Mouse (Mus musculus) liver, adult 2 months (tissue): ENCODE measurements around the gene Odaph. TPM values are rescaled to one million over a fixed set of nuclear protein-coding genes. Genes with fewer than 3 reads are reported as not detected.
"Not testable (repeated sequence)": the region's sequence is repeated elsewhere in the genome, so short reads cannot be mapped to it uniquely, and the experiment has no call there.

Experiments used
- DNase-seq: peaks from one replicate; pipeline ENCODE4 v3.0.0-alpha.2; 2011; ENCODE audit warnings: low read depth, low spot score; ENCODE audit errors: extremely low read depth
- H3K27ac ChIP-seq: fragments of 200-500 bp; replicated peaks from 2 replicates; pipeline ENCODE4 v1.5.1; 2012; ENCODE audit warnings: low read depth, mild to moderate bottlenecking, control low read depth, inconsistent platforms, low read length; ENCODE audit not compliant: insufficient read depth
- H3K27me3 ChIP-seq: fragments of 200-500 bp; 2 replicates; pipeline ENCODE4 v1.6.1; 2012; ENCODE audit warnings: mild to moderate bottlenecking, moderate library complexity, low read length, inconsistent platforms; ENCODE audit not compliant: control insufficient read depth, insufficient read depth
- H3K36me3 ChIP-seq: fragments of 200-500 bp; 2 replicates; pipeline ENCODE4 v1.6.1; 2012; ENCODE audit warnings: low read length, inconsistent platforms; ENCODE audit not compliant: control insufficient read depth, insufficient read depth
- H3K4me1 ChIP-seq: fragments of 200-500 bp; 2 replicates; pipeline ENCODE4 v1.6.1; 2011; ENCODE audit warnings: low read length; ENCODE audit not compliant: control insufficient read depth, insufficient read depth
- H3K4me3 ChIP-seq: fragments of 200-500 bp; 2 replicates; pipeline ENCODE4 v1.5.1; 2011; ENCODE audit warnings: low read depth, mild to moderate bottlenecking, control low read depth, low read length, moderate library complexity; ENCODE audit not compliant: insufficient read depth
- H3K79me2 ChIP-seq: fragments of 200-500 bp; 2 replicates; pipeline ENCODE4 v1.6.1; 2012; ENCODE audit warnings: inconsistent platforms, mild to moderate bottlenecking, low read length, moderate library complexity; ENCODE audit not compliant: control insufficient read depth, insufficient read depth
- H3K9ac ChIP-seq: fragments of 200-500 bp; 2 replicates; pipeline ENCODE4 v1.6.1; 2012; ENCODE audit warnings: low read depth, mild to moderate bottlenecking, control low read depth, inconsistent platforms, low read length
- CTCF ChIP-seq: fragments of 200-500 bp; IDR thresholded peaks from 2 replicates; pipeline ENCODE4 v1.5.1; 2011; ENCODE audit warnings: low read depth, low read length, control low read depth
- POLR2A ChIP-seq: fragments of 200-500 bp; IDR thresholded peaks from 2 replicates; pipeline ENCODE4 v1.6.1; 2011; ENCODE audit warnings: low read length, control low read depth; ENCODE audit not compliant: insufficient read depth; ENCODE audit errors: extremely low read depth
- WGBS: fragments of 180-500 bp; shearing (Covaris S2); methylation state at CpG from one replicate; pipeline ENCODE4 v1.1.7; 2018; 5-methylcytosine and 5-hydroxymethylcytosine counted together
- polyA plus RNA-seq: library from polyadenylated mRNA; depleted of rRNA; stranded (reverse); fragments of >200 nt; gene quantifications from 2 replicates; pipeline ENCODE4 v1.2.3, GENCODE M21; 2012; rRNA removed
- total RNA-seq: library from RNA; depleted of rRNA; stranded (reverse); fragments of >200 nt; gene quantifications from 2 replicates; pipeline ENCODE4 v1.2.3, GENCODE M21; 2014; rRNA removed

Odaph gene
- total RNA-seq (not detected in 2 replicates), polyA plus RNA-seq (not detected in 2 replicates)

GRCm38 (mm10) chr5:91987236-91987635 is at the start of gene Odaph:
Gene Odaph, plus strand, starts transcription at chr5:91987475.
- Histone ChIP-seq H3K9ac (no peak within 1 kb of the TSS), H3K79me2 (no peaks in the 10 kb centered on the region), H3K27me3 (no peaks in the 10 kb centered on the region), H3K4me1 (no peaks in the 10 kb centered on the region), H3K36me3 (no peaks in the 10 kb centered on the region), H3K4me3 (no peak within 1 kb of the TSS), H3K27ac (no peak within 1 kb of the TSS)
- WGBS = 84% methylated on average over 4 of the region's 4 CpGs
- no peak for DNase-seq
- TF ChIP-seq POLR2A (no peak), CTCF (no peak)

- WGBS = 95% methylated on average over 1 of the region's 1 CpGs
- H3K79me2 ChIP-seq, H3K9ac ChIP-seq, H3K4me3 ChIP-seq, H3K27me3 ChIP-seq, H3K27ac ChIP-seq, H3K4me1 ChIP-seq, DNase-seq: not testable (repeated sequence)
- peaks cover 22% of the 10 kb centered on the region for H3K36me3 ChIP-seq
Measured at GRCm38 (mm10) chr5:91945609-91946008, 41.7 kb upstream of the Odaph start.

GRCm38 (mm10) chr5:91947008-91947407 is 40.3 kb upstream of the Odaph start:
- Histone ChIP-seq H3K36me3 (peaks cover 31% of the 10 kb centered on the region), H3K4me1 (no peaks in the 10 kb centered on the region), H3K9ac (no peak overlapping the region), H3K4me3 (no peak overlapping the region), H3K27me3 (no peaks in the 10 kb centered on the region), H3K79me2 (no peaks in the 10 kb centered on the region), H3K27ac (no peak overlapping the region)
- WGBS = over 99% methylated on average over 4 of the region's 4 CpGs
- DNase-seq = no peak
- no peak for TF ChIP-seq CTCF
- TF ChIP-seq POLR2A = no peak

- Histone ChIP-seq H3K27me3 (no peaks in the 10 kb centered on the region), H3K4me1 (no peaks in the 10 kb centered on the region), H3K36me3 (peaks cover 48% of the 10 kb centered on the region), H3K79me2 (no peaks in the 10 kb centered on the region), H3K4me3 (no peak overlapping the region), H3K9ac (no peak overlapping the region), H3K27ac (no peak overlapping the region)
- WGBS = 97% methylated on average over 7 of the region's 7 CpGs
- no peak for TF ChIP-seq CTCF
- DNase-seq = no peak
Measured at GRCm38 (mm10) chr5:91949441-91949840, 37.8 kb upstream of the Odaph start.

- TF ChIP-seq POLR2A (no peak), CTCF (no peak)
- no peaks in the 10 kb centered on the region for H3K4me1 ChIP-seq
- no peak overlapping the region for H3K4me3 ChIP-seq
- no peaks in the 10 kb centered on the region for H3K79me2 ChIP-seq
- no peak overlapping the region for H3K9ac ChIP-seq
- DNase-seq = no peak
- H3K27me3 ChIP-seq = no peaks in the 10 kb centered on the region
- peaks cover 55% of the 10 kb centered on the region for H3K36me3 ChIP-seq
- no peak overlapping the region for H3K27ac ChIP-seq
Measured at GRCm38 (mm10) chr5:91951404-91951803, 35.9 kb upstream of the Odaph start.

GRCm38 (mm10) chr5:91956991-91957760 is 30.1 kb upstream of the Odaph start:
- no peak for TF ChIP-seq CTCF
- TF ChIP-seq POLR2A = no peak
- no peak for DNase-seq
- Histone ChIP-seq H3K27me3 (no peaks in the 10 kb centered on the region), H3K9ac (no peak overlapping the region), H3K79me2 (peaks cover 14% of the 10 kb centered on the region; the same call in 1 of the 2 replicates), H3K4me3 (no peak overlapping the region), H3K36me3 (peaks cover 34% of the 10 kb centered on the region), H3K4me1 (peaks cover 8% of the 10 kb centered on the region), H3K27ac (no peak overlapping the region)
- 93% methylated on average over 3 of the region's 3 CpGs for WGBS
